Mouse (Mus musculus): ENCODE data around the gene Gm21970.

GRCm38 (mm10) chr16:91387121-91387486 is 4.4 kb upstream of the Gm21970 start:
- TF ChIP-seq CTCF (IDR thresholded peaks at IDR 0.05; ENCODE audit: low read depth, low read length) (no peak), GATA1 (IDR thresholded peaks at IDR 0.05; ENCODE audit: borderline replicate concordance, low read length) (no peak), GATA2 (IDR thresholded peaks at IDR 0.05; ENCODE audit: borderline replicate concordance, low read depth, low read length) (no peak)

Measured in G1E (cell line).